Mouse (Mus musculus) large intestine, adult 2 months (tissue): ENCODE measurements at regions not wholly inside any gene's neighbourhood (a gene's known extent, or its start where the extent isn't known, plus 50 kb on each side); places are given as distances from the start of the nearest gene placed in this dataset.

Source experiments
- DNase-seq: peaks from one replicate; pipeline ENCODE4 v3.0.0-alpha.2; 2012; ENCODE audit warnings: low read depth, low spot score
- WGBS: fragments of 180-500 bp; shearing (Covaris S2); methylation state at CpG from one replicate; pipeline ENCODE4 v1.1.7; 2018; 5-methylcytosine and 5-hydroxymethylcytosine counted together

GRCm38 (mm10) chr9:115600826-115601225 lies 290.6 kb upstream of the Stt3b start:
- no peak for DNase-seq
- 79% methylated on average over 2 of the region's 2 CpGs for WGBS

GRCm38 (mm10) chr9:115602772-115603171 lies 292.6 kb upstream of the Stt3b start:
- no peak for DNase-seq
- 94% methylated on average over 7 of the region's 7 CpGs for WGBS

GRCm38 (mm10) chr9:115604450-115604849 lies 294.2 kb upstream of the Stt3b start:
- WGBS: 82% methylated on average over 3 of the region's 3 CpGs
- DNase-seq: no peak

- DNase-seq: no peak
- 90% methylated on average over 14 of the region's 14 CpGs for WGBS
Measured at GRCm38 (mm10) chr9:115604968-115605682, 294.9 kb upstream of the Stt3b start.

- DNase-seq: no peak
Measured at GRCm38 (mm10) chr9:115607961-115608360, 297.7 kb upstream of the Stt3b start.

GRCm38 (mm10) chr9:115608377-115608776 lies 298.2 kb upstream of the Stt3b start:
- DNase-seq: no peak
- WGBS: 71% methylated on average over 5 of the region's 5 CpGs

More at GRCm38 (mm10) chr9:115607961-115608360, 297.7 kb upstream of the Stt3b start:
- WGBS: 62% methylated on average over 2 of the region's 2 CpGs

GRCm38 (mm10) chr9:115609904-115610303 lies 299.4 kb upstream of the Gadl1 start:
- DNase-seq: no peak
- 74% methylated on average over 5 of the region's 5 CpGs for WGBS

- no peak for DNase-seq
- WGBS: 78% methylated on average over 5 of the region's 5 CpGs
Measured at GRCm38 (mm10) chr9:115611713-115612112, 297.5 kb upstream of the Gadl1 start.

- no peak for DNase-seq
Measured at GRCm38 (mm10) chr9:115612908-115613307, 296.3 kb upstream of the Gadl1 start.

GRCm38 (mm10) chr9:115614007-115614406 lies 295.2 kb upstream of the Gadl1 start:
- DNase-seq: no peak
- WGBS: 74% methylated on average over 2 of the region's 2 CpGs

More at GRCm38 (mm10) chr9:115612908-115613307, 296.3 kb upstream of the Gadl1 start:
- 47% methylated on average over 6 of the region's 6 CpGs for WGBS

- no peak for DNase-seq
- 63% methylated on average over 6 of the region's 6 CpGs for WGBS
Measured at GRCm38 (mm10) chr9:115617909-115618308, 291.3 kb upstream of the Gadl1 start.

GRCm38 (mm10) chr9:115623948-115624347 lies 285.3 kb upstream of the Gadl1 start:
- DNase-seq: no peak
- WGBS: 32% methylated on average over 5 of the region's 5 CpGs

GRCm38 (mm10) chr9:115624721-115625496 lies 284.3 kb upstream of the Gadl1 start:
- DNase-seq: no peak
- 48% methylated on average over 15 of the region's 15 CpGs for WGBS

- 62% methylated on average over 3 of the region's 3 CpGs for WGBS
- no peak for DNase-seq
Measured at GRCm38 (mm10) chr9:115627551-115627950, 281.7 kb upstream of the Gadl1 start.

GRCm38 (mm10) chr9:115637114-115637513 lies 272.1 kb upstream of the Gadl1 start:
- DNase-seq: no peak

GRCm38 (mm10) chr9:115640781-115641180 lies 268.5 kb upstream of the Gadl1 start:
- no peak for DNase-seq
- WGBS: 90% methylated on average over 2 of the region's 2 CpGs

More at GRCm38 (mm10) chr9:115637114-115637513, 272.1 kb upstream of the Gadl1 start:
- 69% methylated on average over 6 of the region's 6 CpGs for WGBS

- WGBS: 18% methylated on average over 4 of the region's 4 CpGs
- no peak for DNase-seq
Measured at GRCm38 (mm10) chr9:115642032-115642431, 267.2 kb upstream of the Gadl1 start.

- no peak for DNase-seq
Measured at GRCm38 (mm10) chr9:115644953-115645352, 264.3 kb upstream of the Gadl1 start.

GRCm38 (mm10) chr9:115646226-115646625 lies 263.0 kb upstream of the Gadl1 start:
- WGBS: 61% methylated on average over 7 of the region's 7 CpGs
- DNase-seq: no peak

More at GRCm38 (mm10) chr9:115644953-115645352, 264.3 kb upstream of the Gadl1 start:
- WGBS: 90% methylated on average over 9 of the region's 9 CpGs

- DNase-seq: no peak
- 89% methylated on average over 2 of the region's 2 CpGs for WGBS
Measured at GRCm38 (mm10) chr9:115651708-115652107, 257.5 kb upstream of the Gadl1 start.

- 97% methylated on average over 5 of the region's 5 CpGs for WGBS
- no peak for DNase-seq
Measured at GRCm38 (mm10) chr9:115653116-115653515, 256.1 kb upstream of the Gadl1 start.
